Mouse (Mus musculus): ENCODE measurements around the gene Dbp. TPM values are rescaled to one million over a fixed set of nuclear protein-coding genes. Genes with fewer than 3 reads are reported as not detected.

Dbp gene
- polyA plus RNA-seq, 1 experiment from 2014 or later: 4.7 TPM

DNA sequence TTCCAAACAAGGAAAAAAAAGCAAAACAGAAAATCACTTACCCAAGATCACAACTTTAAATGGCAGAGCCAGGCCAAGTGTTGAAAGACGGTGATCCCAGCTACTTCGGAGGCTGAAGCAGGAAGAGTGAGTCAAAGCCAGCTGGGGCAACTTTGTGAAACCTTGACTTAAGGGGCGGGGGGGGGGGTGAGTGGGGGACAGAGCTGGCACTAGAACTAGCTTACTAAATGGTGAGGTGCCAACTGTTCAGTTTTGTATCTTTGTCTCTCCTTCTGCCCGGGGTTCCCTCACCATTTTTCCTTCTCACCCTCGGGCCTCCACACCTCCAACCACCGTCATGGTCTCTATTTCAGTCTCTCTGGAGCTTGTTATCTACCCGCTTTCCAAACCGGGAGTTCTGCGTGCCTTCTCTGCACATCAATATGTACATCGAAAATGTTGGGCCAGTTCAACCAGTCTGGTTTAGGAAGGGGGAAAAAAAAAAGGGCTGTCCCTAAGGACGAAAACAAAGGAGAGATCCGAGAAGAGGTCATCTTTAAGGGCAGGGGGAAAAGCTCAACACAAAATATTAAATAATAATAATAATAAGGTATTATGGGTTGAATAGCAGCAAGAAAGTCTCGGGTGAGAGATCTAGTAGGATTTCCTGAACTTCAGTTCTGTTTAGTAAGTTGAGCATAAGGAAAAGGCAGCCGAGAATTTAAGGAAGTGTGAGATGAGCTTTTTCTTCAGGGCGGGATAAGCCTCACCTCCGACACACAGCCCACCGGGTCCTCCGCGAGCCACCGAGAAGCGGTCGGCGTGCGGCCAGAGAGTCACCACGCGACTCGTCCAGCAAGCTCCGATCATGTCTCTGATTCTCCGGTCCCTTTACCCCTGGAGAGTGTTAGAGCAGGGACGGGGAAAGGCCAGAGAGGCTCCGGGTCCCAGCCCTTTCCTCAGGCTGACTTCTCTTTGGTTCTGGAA lies 12.3 kb downstream of the Dbp start:
- H3K4me1 ChIP-seq: peaks cover 63% of the 10 kb centered on the region
- peaks cover 51% of the 10 kb centered on the region for H3K36me3 ChIP-seq
- peak overlapping the region; percentile 94 for H3K27ac ChIP-seq
- H3K27me3 ChIP-seq (ENCODE audit: low read depth, poor library complexity, severe bottlenecking): no peaks in the 10 kb centered on the region
- DNase-seq (ENCODE audit: low spot score): no peak
- no peaks in the 10 kb centered on the region for H3K9me3 ChIP-seq (replicated peaks)
- WGBS: 12% methylated on average over 31 of the region's 31 CpGs
- H3K4me3 ChIP-seq: peak overlapping the region; percentile 74

DNA sequence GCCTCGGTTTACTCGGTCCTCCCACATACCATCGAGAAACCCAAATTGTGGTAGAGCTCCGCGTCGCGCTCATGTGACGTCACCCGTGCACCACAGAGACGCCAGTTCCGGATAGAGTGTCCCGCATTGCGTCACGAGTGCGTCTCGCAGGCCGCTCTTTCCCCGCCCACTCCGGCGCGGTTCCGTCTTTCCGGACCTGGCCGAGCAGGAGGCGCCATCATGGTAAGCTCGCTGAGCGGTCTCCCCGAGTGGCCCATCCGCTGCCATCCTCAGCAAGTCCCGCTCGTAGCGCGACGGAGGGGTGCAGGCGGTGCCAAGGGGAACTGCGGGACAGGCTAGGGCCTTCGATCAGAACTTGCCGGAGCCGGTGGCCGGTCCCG lies 13.0 kb downstream of the Dbp start, which contains the start of gene Sphk2:
TSS of gene Sphk2 (minus strand) at position 85 of the 380 bp plus-strand sequence.
- peak; percentile 100 for DNase-seq (ENCODE audit: low spot score)
- Histone ChIP-seq H3K4me1 (peaks cover 65% of the 10 kb centered on the region), H3K27ac (peak within 1 kb of the TSS; percentile 94), H3K4me3 (peak within 1 kb of the TSS; percentile 74), H3K36me3 (peaks cover 51% of the 10 kb centered on the region), H3K9me3 (replicated peaks) (no peaks in the 10 kb centered on the region), H3K27me3 (ENCODE audit: low read depth, poor library complexity, severe bottlenecking) (no peaks in the 10 kb centered on the region)
- under 1% methylated on average over 41 of the region's 41 CpGs for WGBS

DNA sequence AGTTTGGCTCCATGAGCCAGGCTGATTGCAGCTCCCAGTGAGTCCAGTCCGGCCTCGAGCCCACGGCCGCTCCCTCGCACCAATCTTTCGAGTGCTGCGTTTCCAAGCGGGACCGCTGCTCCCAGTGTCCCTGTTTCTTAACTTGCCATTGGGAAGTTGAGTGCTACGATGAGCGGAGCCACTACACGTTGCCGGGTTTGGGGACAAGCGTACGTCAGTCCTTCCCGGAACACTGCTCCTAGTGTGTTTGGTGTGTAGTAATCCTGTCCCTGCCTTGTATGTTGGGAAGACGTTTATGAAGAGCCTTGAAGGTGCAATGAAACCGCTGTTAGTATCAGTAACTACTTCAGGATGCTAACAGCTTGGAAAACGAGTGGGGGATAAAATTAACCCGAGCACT lies 13.4 kb downstream of the Dbp start:
- Histone ChIP-seq H3K36me3 (peaks cover 51% of the 10 kb centered on the region), H3K27me3 (ENCODE audit: low read depth, poor library complexity, severe bottlenecking) (no peaks in the 10 kb centered on the region), H3K4me3 (peak overlapping the region; percentile 74), H3K9me3 (replicated peaks) (no peaks in the 10 kb centered on the region), H3K27ac (peak overlapping the region; percentile 94), H3K4me1 (peaks cover 65% of the 10 kb centered on the region)
- DNase-seq (ENCODE audit: low spot score): no peak
- WGBS: under 1% methylated on average over 20 of the region's 20 CpGs

DNA sequence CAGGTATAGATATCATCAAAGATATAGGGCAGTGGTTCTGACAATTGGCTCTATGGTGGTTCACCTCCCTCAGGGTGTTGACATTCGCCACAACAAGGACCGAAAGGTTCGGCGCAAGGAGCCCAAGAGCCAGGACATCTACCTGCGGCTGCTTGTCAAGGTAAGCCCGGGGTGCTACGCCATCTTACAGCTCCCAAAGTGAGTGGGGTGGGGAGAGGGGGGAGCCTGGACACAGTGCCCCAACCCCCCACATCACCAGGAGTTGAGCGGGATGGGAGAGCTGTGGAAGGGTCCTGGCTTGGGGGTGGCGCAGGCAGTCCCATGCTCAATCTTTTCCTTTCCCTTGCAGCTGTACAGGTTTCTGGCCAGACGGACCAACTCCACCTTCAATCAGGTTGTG lies 14.3 kb downstream of the Dbp start:
- Histone ChIP-seq H3K4me1 (peaks cover 61% of the 10 kb centered on the region), H3K9me3 (replicated peaks) (no peaks in the 10 kb centered on the region), H3K4me3 (peak overlapping the region; percentile 74), H3K36me3 (peaks cover 55% of the 10 kb centered on the region), H3K27me3 (ENCODE audit: low read depth, poor library complexity, severe bottlenecking) (no peaks in the 10 kb centered on the region), H3K27ac (peak overlapping the region; percentile 94)
- DNase-seq (ENCODE audit: low spot score): no peak
- WGBS: 82% methylated on average over 10 of the region's 10 CpGs

DNA sequence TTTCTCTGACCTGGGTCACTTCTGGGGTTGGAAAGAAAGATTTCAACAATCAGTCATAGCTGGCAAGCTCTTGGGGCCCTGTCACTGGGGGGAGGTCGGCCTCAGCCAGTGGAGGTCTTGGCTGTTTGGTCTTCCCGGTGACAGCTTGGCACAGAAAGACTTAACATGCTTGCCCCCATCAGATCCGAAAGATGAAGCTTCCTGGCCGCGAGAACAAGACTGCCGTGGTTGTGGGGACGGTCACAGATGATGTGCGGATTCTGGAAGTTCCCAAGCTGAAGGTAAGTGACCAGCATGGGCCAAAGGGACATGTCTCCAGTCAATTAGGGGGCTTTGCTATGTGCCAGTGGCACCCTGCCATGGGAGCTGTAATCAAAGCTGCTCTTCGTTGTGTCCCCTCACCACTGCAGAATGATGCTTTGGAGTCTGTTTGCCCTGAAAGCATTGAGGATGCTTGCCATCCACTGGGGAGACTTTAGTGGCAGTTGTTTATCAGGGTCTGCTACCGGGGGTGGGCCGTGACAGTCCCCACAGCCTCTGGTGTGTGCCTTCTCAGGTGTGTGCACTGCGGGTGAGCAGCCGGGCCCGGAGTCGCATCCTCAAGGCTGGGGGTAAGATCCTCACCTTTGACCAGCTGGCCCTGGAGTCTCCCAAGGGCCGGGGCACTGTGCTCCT lies 15.0 kb downstream of the Dbp start:
- no peaks in the 10 kb centered on the region for H3K9me3 ChIP-seq (replicated peaks)
- DNase-seq (ENCODE audit: low spot score): no peak
- H3K36me3 ChIP-seq: peaks cover 62% of the 10 kb centered on the region
- WGBS: 93% methylated on average over 16 of the region's 16 CpGs
- H3K4me3 ChIP-seq: peak overlapping the region; percentile 74
- no peaks in the 10 kb centered on the region for H3K27me3 ChIP-seq (ENCODE audit: low read depth, poor library complexity, severe bottlenecking)
- no peak overlapping the region for H3K27ac ChIP-seq
- peaks cover 54% of the 10 kb centered on the region for H3K4me1 ChIP-seq

DNA sequence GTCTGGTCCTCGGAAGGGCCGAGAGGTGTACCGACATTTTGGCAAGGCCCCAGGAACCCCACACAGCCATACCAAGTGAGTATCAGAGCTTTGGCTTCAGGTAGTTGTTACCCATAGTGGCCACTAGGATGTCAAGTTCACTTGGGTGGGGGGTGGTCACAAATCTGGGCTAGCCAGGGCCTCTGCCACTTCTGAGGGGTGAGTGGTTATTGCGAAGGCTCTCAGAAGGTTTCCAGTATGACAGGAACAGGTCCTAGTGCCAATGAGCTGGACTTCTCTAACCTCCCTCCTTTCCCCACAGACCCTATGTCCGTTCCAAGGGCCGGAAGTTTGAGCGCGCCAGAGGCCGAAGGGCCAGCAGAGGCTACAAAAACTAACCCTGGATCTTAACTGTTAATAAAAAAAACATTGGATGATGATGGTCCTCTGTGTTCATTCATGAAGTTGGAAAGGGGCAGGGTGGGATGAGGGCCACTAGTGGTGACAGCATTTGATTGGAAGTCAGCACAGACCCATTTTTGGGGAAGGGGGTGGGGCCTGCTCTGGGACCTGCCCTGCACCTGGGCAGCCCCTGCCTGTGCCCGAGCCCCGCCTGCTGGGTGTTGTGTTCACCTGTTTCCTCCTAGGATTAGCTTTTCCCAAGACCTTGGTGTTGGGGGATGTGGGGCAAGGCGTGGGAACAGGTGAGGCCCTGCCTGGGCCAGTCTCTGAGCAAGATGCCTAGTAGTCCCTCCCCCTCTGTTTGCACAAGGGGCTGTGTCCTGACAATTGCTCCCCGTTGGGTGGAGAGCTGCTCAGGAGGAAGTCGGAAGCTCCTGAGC lies 15.7 kb downstream of the Dbp start, which contains the start of gene Fam83e:
TSS of gene Fam83e (plus strand) at position 800 of the 821 bp plus-strand sequence.
- 84% methylated on average over 14 of the region's 14 CpGs for WGBS
- H3K4me1 ChIP-seq: peaks cover 46% of the 10 kb centered on the region
- peaks cover 70% of the 10 kb centered on the region for H3K36me3 ChIP-seq
- H3K27ac ChIP-seq: peak within 1 kb of the TSS; percentile 19; the same call in 1 of the 2 replicates
- peak within 1 kb of the TSS; percentile 74; the same call in 1 of the 2 replicates for H3K4me3 ChIP-seq
- H3K27me3 ChIP-seq (ENCODE audit: low read depth, poor library complexity, severe bottlenecking): no peaks in the 10 kb centered on the region
- H3K9me3 ChIP-seq (replicated peaks): no peaks in the 10 kb centered on the region
- no peak for DNase-seq (ENCODE audit: low spot score)

DNA sequence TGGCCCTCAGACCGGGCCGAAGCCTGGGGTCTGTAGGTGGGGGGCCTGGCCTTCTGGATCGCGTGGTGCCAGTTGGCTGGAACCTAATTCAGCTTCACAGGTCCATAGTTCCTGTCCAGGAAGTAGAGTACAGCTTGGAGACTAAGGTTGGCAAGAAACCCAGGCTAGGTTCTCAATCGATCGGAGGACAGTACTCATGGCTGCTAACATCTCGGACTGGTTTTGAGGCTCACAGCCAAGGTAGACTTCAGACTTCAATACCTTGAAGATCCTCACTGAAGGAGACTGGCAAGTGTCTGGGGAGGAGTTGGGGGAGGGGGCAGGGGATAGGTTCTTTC lies 16.3 kb downstream of the Dbp start:
- Histone ChIP-seq H3K9me3 (replicated peaks) (no peaks in the 10 kb centered on the region), H3K27me3 (ENCODE audit: low read depth, poor library complexity, severe bottlenecking) (no peaks in the 10 kb centered on the region), H3K36me3 (peaks cover 76% of the 10 kb centered on the region), H3K4me1 (peaks cover 41% of the 10 kb centered on the region), H3K4me3 (no peak overlapping the region), H3K27ac (no peak overlapping the region)
- DNase-seq (ENCODE audit: low spot score): no peak
- WGBS: 82% methylated on average over 7 of the region's 7 CpGs

DNA sequence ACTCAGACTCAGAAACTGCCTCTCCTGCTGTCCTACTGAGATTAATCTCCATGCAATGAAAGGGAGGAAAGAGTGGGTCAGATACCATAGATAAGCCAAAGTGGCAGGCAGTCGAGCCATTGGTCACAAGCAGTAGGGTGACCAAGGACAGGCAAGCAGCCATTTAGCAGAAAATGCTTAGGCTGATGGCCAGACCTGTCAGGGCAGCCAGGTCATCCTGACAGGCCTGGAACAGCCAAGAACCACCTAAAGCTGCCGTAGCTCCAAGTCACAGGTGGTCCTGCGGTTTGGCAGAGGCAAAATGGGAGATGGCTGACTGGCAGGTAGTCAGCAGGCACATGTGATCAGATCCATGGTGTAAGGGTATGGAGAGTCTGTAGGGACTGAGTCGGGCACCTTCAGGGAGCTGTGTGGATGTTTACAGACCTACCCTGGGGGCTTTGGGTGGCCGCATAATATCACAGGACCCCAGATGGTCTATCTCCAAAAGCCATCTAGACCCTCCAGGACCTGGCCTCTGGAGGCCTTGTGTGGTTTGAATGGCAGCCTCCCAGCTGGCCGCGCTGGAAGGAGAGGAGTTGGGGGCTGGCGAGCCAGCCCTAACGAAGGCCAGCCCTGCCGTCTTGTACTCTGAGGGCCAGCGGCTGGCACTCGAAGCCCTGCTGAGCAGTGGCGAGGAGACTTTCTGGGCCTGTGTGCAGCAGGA lies 16.9 kb downstream of the Dbp start:
- no peaks in the 10 kb centered on the region for H3K9me3 ChIP-seq (replicated peaks)
- H3K4me3 ChIP-seq: peak overlapping the region; percentile 10; the same call in 1 of the 2 replicates
- peak overlapping the region; percentile 19; the same call in 1 of the 2 replicates for H3K27ac ChIP-seq
- H3K27me3 ChIP-seq (ENCODE audit: low read depth, poor library complexity, severe bottlenecking): no peaks in the 10 kb centered on the region
- peaks cover 35% of the 10 kb centered on the region for H3K4me1 ChIP-seq
- no peak for DNase-seq (ENCODE audit: low spot score)
- 66% methylated on average over 13 of the region's 13 CpGs for WGBS
- peaks cover 82% of the 10 kb centered on the region for H3K36me3 ChIP-seq

DNA sequence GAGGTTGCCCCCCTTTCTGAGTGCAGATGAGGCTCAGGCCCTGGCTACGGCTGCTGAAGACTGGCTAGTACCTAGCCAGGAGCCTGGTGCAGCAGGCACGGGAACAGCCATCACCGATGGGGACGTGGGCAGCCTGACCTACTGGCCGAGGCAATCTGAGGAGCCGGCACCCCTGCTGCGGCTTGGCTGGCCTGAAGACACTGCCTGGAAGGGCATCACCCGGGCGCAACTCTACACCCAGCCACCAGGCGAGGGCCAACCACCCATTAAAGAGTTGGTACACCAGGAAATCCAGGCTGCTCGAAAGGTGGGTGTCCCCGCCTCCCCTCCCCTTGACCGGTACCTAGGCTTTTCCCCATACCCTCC lies 17.4 kb downstream of the Dbp start:
- WGBS: 75% methylated on average over 13 of the region's 13 CpGs
- H3K27ac ChIP-seq: peak overlapping the region; percentile 19; the same call in 1 of the 2 replicates
- H3K4me3 ChIP-seq: peak overlapping the region; percentile 10; the same call in 1 of the 2 replicates
- DNase-seq (ENCODE audit: low spot score): no peak
- no peaks in the 10 kb centered on the region for H3K9me3 ChIP-seq (replicated peaks)
- H3K36me3 ChIP-seq: peaks cover 87% of the 10 kb centered on the region
- no peaks in the 10 kb centered on the region for H3K27me3 ChIP-seq (ENCODE audit: low read depth, poor library complexity, severe bottlenecking)
- H3K4me1 ChIP-seq: peaks cover 30% of the 10 kb centered on the region

DNA sequence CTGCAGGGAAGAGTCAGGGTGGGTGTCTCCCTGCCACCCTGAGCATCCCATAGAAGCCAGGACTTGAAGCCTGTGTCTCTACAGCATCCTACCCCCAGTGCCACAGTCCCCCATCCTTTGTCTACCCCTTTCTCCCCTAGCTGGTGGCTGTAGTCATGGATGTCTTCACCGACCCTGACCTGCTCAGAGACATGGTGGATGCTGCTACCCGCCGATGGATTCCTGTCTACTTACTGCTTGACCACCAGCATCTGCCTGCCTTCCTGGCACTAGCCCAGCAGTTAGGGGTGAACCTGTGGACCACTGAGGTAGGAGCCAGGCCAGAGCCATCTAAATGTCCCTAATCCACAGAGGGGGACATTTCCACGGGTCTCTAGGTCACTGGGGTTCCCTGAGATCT lies 18.4 kb downstream of the Dbp start:
- no peak overlapping the region for H3K27ac ChIP-seq
- H3K4me1 ChIP-seq: peaks cover 30% of the 10 kb centered on the region
- H3K36me3 ChIP-seq: peaks cover 97% of the 10 kb centered on the region
- 88% methylated on average over 4 of the region's 4 CpGs for WGBS
- DNase-seq (ENCODE audit: low spot score): no peak
- no peak overlapping the region for H3K4me3 ChIP-seq
- H3K9me3 ChIP-seq (replicated peaks): no peaks in the 10 kb centered on the region
- no peaks in the 10 kb centered on the region for H3K27me3 ChIP-seq (ENCODE audit: low read depth, poor library complexity, severe bottlenecking)

DNA sequence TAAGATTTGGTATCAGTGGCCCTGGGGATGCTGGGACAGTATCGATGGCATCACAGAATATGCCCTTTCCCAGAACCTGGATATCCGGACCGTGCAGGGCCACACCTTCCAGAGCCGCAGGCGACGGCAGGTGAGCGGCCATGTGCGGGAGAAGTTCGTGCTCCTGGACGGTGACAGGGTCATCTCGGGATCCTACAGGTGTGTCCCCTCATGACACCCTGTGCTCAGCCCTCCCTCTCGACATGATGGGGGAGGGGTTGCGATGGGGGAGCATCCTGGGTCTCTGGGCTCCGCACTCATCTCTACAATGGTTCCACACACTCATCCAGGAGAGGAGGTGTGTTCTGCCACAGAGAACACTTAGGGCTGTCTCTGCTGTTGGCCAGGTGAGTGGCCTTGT lies 18.9 kb downstream of the Dbp start:
- H3K27me3 ChIP-seq (ENCODE audit: low read depth, poor library complexity, severe bottlenecking): no peaks in the 10 kb centered on the region
- DNase-seq (ENCODE audit: low spot score): no peak
- peaks cover 100% of the 10 kb centered on the region for H3K36me3 ChIP-seq
- no peak overlapping the region for H3K27ac ChIP-seq
- H3K4me1 ChIP-seq: peaks cover 29% of the 10 kb centered on the region
- 93% methylated on average over 14 of the region's 14 CpGs for WGBS
- H3K9me3 ChIP-seq (replicated peaks): no peaks in the 10 kb centered on the region
- no peak overlapping the region for H3K4me3 ChIP-seq

DNA sequence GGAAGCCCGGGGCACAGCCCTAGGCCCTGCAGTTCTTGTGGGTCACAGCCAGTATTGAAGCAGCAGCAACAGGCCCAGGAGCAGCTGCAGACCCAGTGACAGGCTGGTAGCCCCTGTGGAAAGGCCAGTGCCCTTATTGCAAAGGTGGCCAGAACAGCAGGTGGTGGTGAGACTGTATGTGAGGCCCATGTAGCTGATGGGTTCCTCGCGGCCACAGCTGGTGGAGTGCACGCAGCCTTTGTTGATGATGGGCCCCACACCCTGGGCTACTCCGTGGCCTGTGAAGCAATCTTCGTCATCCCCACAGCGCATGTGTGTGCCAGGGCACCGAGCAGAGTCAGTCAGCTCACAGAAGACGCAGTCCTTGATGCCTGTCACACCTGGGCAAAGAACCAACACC lies 20.3 kb downstream of the Dbp start:
- Histone ChIP-seq H3K27me3 (ENCODE audit: low read depth, poor library complexity, severe bottlenecking) (no peaks in the 10 kb centered on the region), H3K4me1 (peaks cover 20% of the 10 kb centered on the region), H3K4me3 (no peak overlapping the region), H3K9me3 (replicated peaks) (no peaks in the 10 kb centered on the region), H3K36me3 (peaks cover 100% of the 10 kb centered on the region), H3K27ac (no peak overlapping the region)
- DNase-seq (ENCODE audit: low spot score): no peak
- 93% methylated on average over 9 of the region's 9 CpGs for WGBS

All from limb, embryonic 10.5 days (tissue).